Mouse (Mus musculus) erythroblast, embryonic 14.5 days (primary cell): ENCODE data around the gene Cmtm4. TPM values are rescaled to one million over a fixed set of nuclear protein-coding genes. Genes with fewer than 3 reads are reported as not detected.

Experiments used
- H3K27me3 ChIP-seq: 2 replicates; pipeline ENCODE4 v1.6.1; 2012; ENCODE audit warnings: inconsistent platforms; ENCODE audit not compliant: control insufficient read depth
- H3K36me3 ChIP-seq: 2 replicates; pipeline ENCODE4 v1.6.1; 2012; ENCODE audit warnings: mild to moderate bottlenecking, inconsistent platforms; ENCODE audit not compliant: control insufficient read depth
- H3K4me1 ChIP-seq: 2 replicates; pipeline ENCODE4 v1.6.1; 2012; ENCODE audit warnings: inconsistent platforms; ENCODE audit not compliant: control insufficient read depth
- H3K4me3 ChIP-seq: replicated peaks from 2 replicates; pipeline ENCODE3; 2012; ENCODE audit warnings: moderate library complexity, mild to moderate bottlenecking, inconsistent platforms
- H3K9me3 ChIP-seq: 2 replicates; pipeline ENCODE4 v1.6.1; 2012; ENCODE audit warnings: low read length, inconsistent platforms, mixed read lengths; ENCODE audit not compliant: control insufficient read depth
- GATA1 ChIP-seq: IDR thresholded peaks from 2 replicates; pipeline ENCODE4 v1.6.1; 2012; ENCODE audit warnings: low read length, inconsistent platforms, mixed read lengths
- TAL1 ChIP-seq: IDR thresholded peaks from 3 replicates; pipeline ENCODE4 v1.6.1; 2012; ENCODE audit warnings: low read length, inconsistent platforms, mixed read lengths
- polyA plus RNA-seq: library from polyadenylated mRNA; stranded (reverse); fragments of >175 nt; gene quantifications from 2 replicates; pipeline ENCODE4 v1.2.3, GENCODE M21; 2012

Gene Cmtm4
- polyA plus RNA-seq, 1 experiment = 0.02 TPM

GRCm38 (mm10) chr8:104394801-104395702 is 555 bp downstream of the Cmtm4 start:
- Histone ChIP-seq H3K36me3 (no peaks in the 10 kb centered on the region), H3K4me1 (peaks cover 13% of the 10 kb centered on the region), H3K27me3 (peaks cover 34% of the 10 kb centered on the region), H3K4me3 (peak overlapping the region; percentile 64), H3K9me3 (no peaks in the 10 kb centered on the region)
- no peak for TF ChIP-seq GATA1
- TF ChIP-seq TAL1 = no peak

GRCm38 (mm10) chr8:104393767-104394166 is 1.8 kb downstream of the Cmtm4 start:
- no peak for TF ChIP-seq GATA1
- no peak for TF ChIP-seq TAL1
- Histone ChIP-seq H3K4me1 (peaks cover 13% of the 10 kb centered on the region), H3K4me3 (no peak overlapping the region), H3K36me3 (no peaks in the 10 kb centered on the region), H3K27me3 (peaks cover 34% of the 10 kb centered on the region), H3K9me3 (no peaks in the 10 kb centered on the region)

- Histone ChIP-seq H3K9me3 (no peaks in the 10 kb centered on the region), H3K27me3 (peaks cover 34% of the 10 kb centered on the region), H3K4me3 (no peak overlapping the region), H3K4me1 (peaks cover 13% of the 10 kb centered on the region), H3K36me3 (no peaks in the 10 kb centered on the region)
- TF ChIP-seq GATA1 (no peak), TAL1 (no peak)
These were observed 2.5 kb downstream of the Cmtm4 start for GRCm38 (mm10) chr8:104393139-104393538.

GRCm38 (mm10) chr8:104390245-104390644 is 5.4 kb downstream of the Cmtm4 start:
- TF ChIP-seq TAL1 (no peak), GATA1 (no peak)
- Histone ChIP-seq H3K9me3 (no peaks in the 10 kb centered on the region), H3K4me1 (peaks cover 7% of the 10 kb centered on the region), H3K4me3 (no peak overlapping the region), H3K27me3 (peaks cover 18% of the 10 kb centered on the region), H3K36me3 (no peaks in the 10 kb centered on the region)

- Histone ChIP-seq H3K9me3 (no peaks in the 10 kb centered on the region), H3K27me3 (no peaks in the 10 kb centered on the region), H3K4me3 (no peak overlapping the region), H3K36me3 (no peaks in the 10 kb centered on the region), H3K4me1 (no peaks in the 10 kb centered on the region)
- no peak for TF ChIP-seq TAL1
- no peak for TF ChIP-seq GATA1
These were observed 7.6 kb downstream of the Cmtm4 start for GRCm38 (mm10) chr8:104387980-104388379.

GRCm38 (mm10) chr8:104387501-104387900 is 8.1 kb downstream of the Cmtm4 start:
- H3K36me3 ChIP-seq = no peaks in the 10 kb centered on the region
- no peaks in the 10 kb centered on the region for H3K27me3 ChIP-seq
- TF ChIP-seq TAL1 = no peak
- no peak for TF ChIP-seq GATA1
- H3K4me3 ChIP-seq = no peak overlapping the region
- no peaks in the 10 kb centered on the region for H3K4me1 ChIP-seq
- no peaks in the 10 kb centered on the region for H3K9me3 ChIP-seq

GRCm38 (mm10) chr8:104386693-104387092 is 8.9 kb downstream of the Cmtm4 start:
- H3K27me3 ChIP-seq = no peaks in the 10 kb centered on the region
- H3K36me3 ChIP-seq = no peaks in the 10 kb centered on the region
- H3K9me3 ChIP-seq = no peaks in the 10 kb centered on the region
- TF ChIP-seq GATA1 (no peak), TAL1 (no peak)
- no peak overlapping the region for H3K4me3 ChIP-seq
- H3K4me1 ChIP-seq = no peaks in the 10 kb centered on the region

- Histone ChIP-seq H3K9me3 (no peaks in the 10 kb centered on the region), H3K36me3 (no peaks in the 10 kb centered on the region), H3K4me1 (no peaks in the 10 kb centered on the region), H3K27me3 (no peaks in the 10 kb centered on the region), H3K4me3 (no peak overlapping the region)
- TF ChIP-seq GATA1 (no peak), TAL1 (no peak)
These were observed 11.6 kb downstream of the Cmtm4 start for GRCm38 (mm10) chr8:104383977-104384376.

GRCm38 (mm10) chr8:104383296-104383695 is 12.3 kb downstream of the Cmtm4 start:
- TF ChIP-seq GATA1 = no peak
- no peak for TF ChIP-seq TAL1
- no peaks in the 10 kb centered on the region for H3K4me1 ChIP-seq
- H3K27me3 ChIP-seq = no peaks in the 10 kb centered on the region
- H3K9me3 ChIP-seq = no peaks in the 10 kb centered on the region
- H3K4me3 ChIP-seq = no peak overlapping the region
- H3K36me3 ChIP-seq = no peaks in the 10 kb centered on the region
